Mouse (Mus musculus) embryonic stem cell, embryonic (primary cell): Measurements from ENCODE around the gene Blcap.

Source experiments
- CTCF ChIA-PET, 4 experiments: fragments of 300-600 bp in 2 of 4; fragments of 350-600 bp in 2 of 4; sonication (Branson Sonifier 250); formaldehyde crosslinking; loops; one replicate each; lab custom pipeline; 2022; ENCODE audit warnings: inconsistent platforms in 2 of 4; lab: Charles Lee
- POLR2A ChIA-PET, 4 experiments: fragments of 300-600 bp in 2 of 4; fragments of 350-600 bp in 2 of 4; sonication (Branson Sonifier 250); formaldehyde crosslinking; loops; one replicate each; lab custom pipeline; 2022; ENCODE audit warnings: antibody characterized with exemption in 4 of 4, inconsistent platforms in 1 of 4; lab: Charles Lee

The Blcap gene

DNA sequence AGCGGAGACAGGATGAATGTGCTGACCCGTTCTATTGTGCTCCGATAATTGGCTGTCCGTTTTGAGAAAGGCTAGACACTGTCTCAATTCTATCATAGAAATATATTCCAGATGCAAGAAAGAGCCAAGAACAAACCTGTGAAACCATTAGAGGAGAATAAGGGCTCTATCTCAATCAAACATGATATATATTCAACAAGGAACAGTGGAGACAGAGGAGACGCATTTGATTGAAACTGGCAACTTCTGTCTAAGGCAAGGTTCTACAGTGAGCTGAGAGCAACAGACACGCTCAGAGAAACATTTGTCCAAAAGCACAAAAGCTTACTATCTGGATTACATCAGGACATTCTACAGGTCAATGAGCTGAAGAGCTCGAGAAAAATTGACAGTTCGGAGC, 29.4 kb downstream of the Blcap start:
- CTCF ChIA-PET = interaction anchor here in 1 of 4 experiments (0.6 kb wide), 1 partner anchor 41 kb away, joined by 14 read pairs; no protein-coding TSS in a partner anchor
- POLR2A ChIA-PET = interaction anchor here in 2 of 4 experiments (0.6 to 1.7 kb wide), 4 partner anchors 10 to 24 kb away, joined by 3 to 4 read pairs (median 4); no protein-coding TSS in a partner anchor

DNA sequence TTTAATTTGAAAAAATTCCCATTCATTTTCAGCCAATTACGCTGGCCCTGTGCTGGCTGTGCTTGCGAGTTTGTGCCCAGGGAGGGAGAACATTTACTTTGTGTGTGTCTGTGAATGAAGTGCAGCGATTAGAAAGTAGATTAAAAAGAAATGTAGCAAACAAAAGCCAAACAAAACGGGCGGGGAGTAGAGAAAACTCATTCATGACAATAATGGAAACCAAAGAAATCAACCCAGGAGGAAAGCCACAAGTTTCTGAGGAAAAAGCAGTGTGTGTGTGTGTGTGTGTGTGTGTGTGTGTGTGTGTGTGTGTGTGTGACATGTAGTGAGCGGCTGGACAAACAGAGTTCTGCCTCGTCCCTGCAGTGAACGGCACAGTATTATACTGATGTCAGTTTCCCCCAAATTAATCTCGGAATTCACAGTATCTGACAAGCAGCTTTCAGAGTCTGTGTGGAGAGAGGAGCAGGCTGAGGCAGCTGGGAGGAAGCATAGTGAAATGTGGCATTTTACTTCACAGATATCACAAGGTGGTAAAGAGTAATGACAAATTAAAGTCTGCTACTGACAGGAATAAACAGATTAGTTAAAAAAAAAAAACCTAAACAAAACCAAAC, 30.0 kb downstream of the Blcap start:
- CTCF ChIA-PET = interaction anchor here in 1 of 4 experiments (0.6 kb wide), 1 partner anchor 42 kb away, joined by 14 read pairs; no protein-coding TSS in a partner anchor
- POLR2A ChIA-PET = interaction anchor here in 3 of 4 experiments (0.6 to 2.0 kb wide), 5 partner anchors 11 to 25 kb away, joined by 3 to 7 read pairs (median 4); no protein-coding TSS in a partner anchor

DNA sequence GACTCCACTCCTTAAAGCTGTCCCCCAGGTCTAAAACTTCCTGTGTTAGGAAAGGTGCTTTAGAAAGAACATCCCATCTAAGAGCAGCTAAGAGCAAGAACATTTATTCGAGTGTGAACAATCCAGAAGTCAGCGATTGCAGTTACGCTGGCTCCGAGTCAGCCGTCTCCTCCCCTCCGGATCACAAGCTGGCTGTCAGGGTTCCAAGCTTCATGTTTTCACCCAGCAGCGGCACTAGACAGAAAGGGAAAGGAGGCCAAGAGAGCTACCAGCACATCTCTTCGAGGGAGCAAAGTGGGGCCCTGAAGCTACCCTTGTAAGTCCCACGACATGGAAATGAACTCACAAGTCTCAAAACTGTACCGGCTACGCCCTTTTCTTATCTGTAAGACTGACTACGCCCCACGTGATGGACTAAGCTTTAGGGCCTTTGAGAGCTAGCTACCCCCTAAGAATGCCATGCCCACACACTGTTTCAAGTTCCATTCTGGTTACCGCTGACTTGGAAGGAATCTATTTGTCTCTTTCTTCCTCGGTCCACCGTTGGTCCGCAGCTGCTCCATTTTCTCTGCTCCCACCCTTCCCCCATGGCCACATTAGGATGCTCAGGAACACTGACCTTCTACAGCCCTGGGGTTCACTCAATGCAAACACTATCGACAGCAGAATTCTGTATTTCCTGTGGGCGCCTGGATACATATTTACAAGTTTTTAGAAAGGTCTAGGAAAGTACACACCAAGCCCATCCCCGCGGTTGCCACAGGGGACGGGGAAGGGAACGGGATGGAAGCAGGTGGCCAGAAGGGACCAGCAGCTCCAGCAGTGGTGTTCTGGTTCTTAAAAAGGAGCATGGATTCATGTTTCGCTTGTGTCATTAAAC, 30.8 kb downstream of the Blcap start:
- ChIA-PET CTCF (interaction anchor here in 2 of 4 experiments (0.5 to 0.7 kb wide), 4 partner anchors 9 to 434 kb away, joined by 3 to 4 read pairs (median 3); no protein-coding TSS in a partner anchor), POLR2A (interaction anchor here in 3 of 4 experiments (0.7 to 2.0 kb wide), 13 partner anchors 9 to 263 kb away, joined by 3 to 7 read pairs (median 3); no protein-coding TSS in a partner anchor)

DNA sequence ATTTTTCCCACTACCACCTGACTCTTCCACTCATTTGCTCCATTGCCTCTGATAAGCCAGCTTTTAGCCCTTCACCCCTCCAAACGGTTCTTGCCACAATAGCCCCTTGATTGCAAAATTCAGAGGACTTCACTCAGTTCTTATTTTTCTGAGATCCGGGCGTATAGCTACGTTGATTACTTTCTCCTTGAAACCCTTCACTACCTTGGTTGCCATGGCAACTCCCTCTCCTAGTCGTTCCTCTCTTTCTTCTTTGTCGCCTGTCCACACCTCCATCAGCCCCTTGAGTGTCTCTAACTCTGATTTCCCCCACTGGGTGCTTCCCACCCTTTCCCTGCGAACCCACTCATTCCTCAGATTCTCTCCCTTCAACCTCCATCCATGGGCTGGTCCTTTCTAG, 34.0 kb downstream of the Blcap start:
- ChIA-PET CTCF (no interaction called here), POLR2A (interaction anchor here in 1 of 4 experiments (0.7 to 1.7 kb wide), 5 partner anchors 15 to 30 kb away, joined by 3 to 4 read pairs (median 3); no protein-coding TSS in a partner anchor)

DNA sequence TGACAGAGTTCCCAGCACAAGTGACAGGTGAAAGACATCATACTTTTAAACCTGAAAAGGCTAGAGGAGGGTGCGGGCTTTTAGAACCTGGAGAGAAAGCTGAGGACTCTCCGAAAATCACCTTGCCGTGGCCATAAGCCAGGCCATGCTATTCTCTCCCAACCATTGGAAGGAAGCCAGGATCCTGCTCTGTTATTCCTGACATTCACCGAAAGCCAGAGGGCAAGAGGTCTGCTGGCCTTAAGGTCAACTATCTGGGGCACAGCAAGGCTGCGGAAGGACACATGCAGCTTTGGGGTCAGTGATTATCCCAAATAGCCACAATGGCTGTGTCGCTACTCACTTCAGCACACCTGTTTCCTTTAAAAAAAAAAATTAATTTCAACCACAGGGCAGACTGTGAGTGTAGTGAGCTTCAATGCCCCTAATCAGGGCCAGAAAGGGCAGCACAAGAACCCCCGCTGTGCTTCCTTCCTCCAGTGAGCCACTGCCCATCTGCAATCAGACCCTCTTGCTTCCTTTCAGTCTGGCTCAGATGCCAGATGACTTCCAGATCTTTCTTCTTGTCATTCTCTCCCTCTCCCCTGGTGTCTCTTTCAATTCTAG, 34.5 kb downstream of the Blcap start:
- CTCF ChIA-PET = no interaction called here
- POLR2A ChIA-PET = interaction anchor here in 1 of 4 experiments (0.7 to 1.7 kb wide), 5 partner anchors 14 to 31 kb away, joined by 3 to 4 read pairs (median 3); no protein-coding TSS in a partner anchor

DNA sequence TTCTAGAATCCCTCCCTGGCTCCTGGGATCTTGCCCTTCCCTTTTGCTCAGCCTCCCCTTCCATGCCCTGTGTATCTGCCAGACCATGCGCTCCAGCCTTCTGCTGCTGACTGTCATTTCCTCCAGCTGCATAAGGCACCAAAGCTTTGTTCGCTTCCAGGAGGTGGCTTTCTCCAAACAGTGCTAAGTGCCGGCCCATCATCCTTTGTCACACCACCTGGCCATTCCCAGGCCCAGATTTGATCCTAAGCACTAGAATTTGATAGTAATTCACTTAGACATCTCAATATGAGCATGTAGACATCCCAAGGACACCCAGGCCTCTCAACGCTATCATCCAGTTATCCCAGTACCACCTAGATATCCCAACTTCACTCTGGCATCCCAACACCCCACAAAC, 36.9 kb downstream of the Blcap start:
- CTCF ChIA-PET = no interaction called here
- POLR2A ChIA-PET = interaction anchor here in 1 of 4 experiments (0.6 kb wide), 1 partner anchor 22 kb away, joined by 5 read pairs; no protein-coding TSS in a partner anchor

DNA sequence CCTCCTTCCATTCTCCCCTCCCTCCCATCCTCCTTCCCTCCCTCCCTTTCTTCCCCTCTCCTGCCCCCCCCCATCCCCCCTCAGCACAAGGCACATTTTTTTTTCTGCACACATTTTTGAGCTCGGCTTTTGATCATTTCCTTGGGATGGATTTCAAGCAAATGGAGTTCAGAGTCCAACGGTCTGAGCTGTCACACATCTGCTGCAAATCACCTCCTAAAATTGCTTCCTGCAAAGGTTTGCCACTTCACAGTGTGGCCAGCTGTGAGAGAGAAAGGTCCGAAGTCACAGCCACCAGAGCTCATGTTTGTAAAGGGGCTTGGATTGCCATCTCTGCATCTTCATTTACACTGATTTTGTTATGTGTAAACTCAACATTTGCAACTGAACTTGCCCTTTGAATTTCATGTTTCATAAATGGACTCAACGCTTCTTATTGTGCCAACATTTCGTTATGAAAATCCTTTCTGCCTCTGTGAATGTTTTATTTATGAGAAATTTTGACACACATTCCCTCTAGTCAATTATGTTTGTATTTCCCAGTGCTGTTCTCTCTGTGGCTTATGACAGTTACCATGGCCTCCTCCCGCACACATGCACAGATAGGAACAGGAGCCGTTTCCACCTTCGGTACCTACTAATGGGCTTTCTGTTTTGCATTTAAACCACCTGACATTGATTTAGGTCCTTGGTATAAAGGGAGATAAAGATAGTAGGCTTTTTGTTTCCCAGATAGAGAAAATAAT, 39.2 kb downstream of the Blcap start:
- POLR2A ChIA-PET = interaction anchor here in 1 of 4 experiments (1.2 kb wide), 1 partner anchor 65 kb away, joined by 3 read pairs; no protein-coding TSS in a partner anchor
- CTCF ChIA-PET = interaction anchor here in 1 of 4 experiments (0.8 kb wide), 1 partner anchor 8 kb away, joined by 3 read pairs; no protein-coding TSS in a partner anchor

DNA sequence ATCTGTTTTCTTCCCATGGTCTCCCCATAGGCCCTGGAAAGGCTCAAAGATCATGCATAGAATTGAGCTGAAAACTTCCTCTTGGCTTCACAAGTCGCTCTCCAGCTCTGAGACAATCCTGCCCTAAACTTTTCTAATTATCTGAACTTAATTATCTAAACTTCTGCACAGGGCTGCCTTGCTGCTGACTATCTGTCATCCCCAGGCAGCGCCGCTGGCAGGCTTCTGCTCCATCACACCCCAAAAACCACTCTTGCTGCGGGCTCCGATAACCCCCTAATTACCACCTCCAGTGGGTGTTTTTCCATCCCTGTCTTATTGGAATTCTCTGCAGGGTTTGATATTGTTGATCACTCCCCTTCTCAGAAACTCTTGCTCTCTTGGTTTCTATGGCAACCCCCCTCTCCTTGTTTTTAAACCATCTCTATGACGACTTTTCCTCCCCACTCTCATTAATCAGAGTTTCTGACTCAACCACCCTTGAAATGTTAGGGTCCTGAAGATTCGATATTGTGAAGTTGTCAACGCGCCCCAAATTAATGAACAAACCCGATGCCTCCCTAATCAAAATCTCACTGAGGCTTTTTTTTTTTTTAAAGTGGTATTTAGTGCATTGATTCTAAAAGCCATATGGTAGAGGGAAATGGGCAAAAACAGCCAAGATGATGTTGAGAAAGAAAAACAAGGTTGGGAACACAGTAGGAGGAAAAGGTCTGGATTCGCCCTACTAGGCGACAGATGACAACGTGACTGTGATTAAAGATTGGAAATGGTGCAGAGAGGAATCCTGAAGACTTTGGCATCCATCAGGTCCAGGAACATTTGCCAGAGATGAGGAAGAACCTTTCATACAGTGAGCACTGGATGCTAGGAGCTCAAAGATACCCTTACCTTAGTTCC, 40.8 kb downstream of the Blcap start:
- CTCF ChIA-PET = no interaction called here
- POLR2A ChIA-PET = interaction anchor here in 2 of 4 experiments (0.6 to 1.2 kb wide), 2 partner anchors 11 to 66 kb away, joined by 3 to 4 read pairs; no protein-coding TSS in a partner anchor

DNA sequence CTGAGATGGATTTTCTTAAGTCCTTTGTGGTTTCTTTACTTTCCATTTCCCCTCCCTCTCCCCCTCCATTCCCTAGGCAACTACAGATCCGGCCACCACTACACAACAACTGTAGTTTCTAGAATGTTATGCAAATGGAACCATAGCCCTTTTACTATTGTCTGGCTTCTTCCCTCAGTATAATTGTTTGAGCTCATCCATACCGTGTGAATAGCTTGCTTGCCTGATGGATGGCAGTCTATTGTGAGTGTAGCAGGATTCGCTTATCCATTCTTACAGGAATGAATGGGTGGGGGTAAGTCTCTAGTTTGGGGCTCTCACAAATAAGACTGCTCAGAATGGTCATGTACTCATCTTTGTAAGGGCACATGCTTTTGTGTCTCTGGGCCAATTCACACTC, 48.5 kb downstream of the Blcap start:
- ChIA-PET POLR2A (interaction anchor here in 3 of 4 experiments (0.6 to 1.7 kb wide), 7 partner anchors 14 to 45 kb away, joined by 3 to 6 read pairs (median 3); no protein-coding TSS in a partner anchor), CTCF (no interaction called here)

DNA sequence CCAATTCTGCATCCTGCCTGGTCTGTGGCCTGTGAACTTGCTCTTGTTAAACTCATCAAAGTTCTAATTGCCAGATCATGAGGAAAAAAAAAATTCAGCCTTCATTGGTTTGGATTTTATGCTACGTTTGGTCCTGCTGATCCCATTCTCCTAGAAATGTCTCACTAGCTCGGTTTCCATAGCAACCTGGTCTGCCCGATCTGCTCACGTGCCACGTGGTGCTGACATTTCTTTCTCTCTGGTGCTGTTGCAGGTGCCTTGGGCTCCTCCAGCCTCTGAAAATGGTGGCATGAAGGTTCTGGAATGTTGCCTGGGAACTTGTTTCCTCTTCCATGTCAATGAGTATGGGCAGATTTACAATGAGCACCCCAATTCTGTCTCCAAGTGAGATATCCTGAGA, 50.6 kb downstream of the Blcap start:
- POLR2A ChIA-PET = interaction anchor here in 1 of 4 experiments (0.6 to 1.2 kb wide), 4 partner anchors 15 to 530 kb away, joined by 3 to 5 read pairs (median 4); no protein-coding TSS in a partner anchor
- CTCF ChIA-PET = interaction anchor here in 1 of 4 experiments (0.7 kb wide), 2 partner anchors 29 to 419 kb away, joined by 3 to 4 read pairs; no protein-coding TSS in a partner anchor

DNA sequence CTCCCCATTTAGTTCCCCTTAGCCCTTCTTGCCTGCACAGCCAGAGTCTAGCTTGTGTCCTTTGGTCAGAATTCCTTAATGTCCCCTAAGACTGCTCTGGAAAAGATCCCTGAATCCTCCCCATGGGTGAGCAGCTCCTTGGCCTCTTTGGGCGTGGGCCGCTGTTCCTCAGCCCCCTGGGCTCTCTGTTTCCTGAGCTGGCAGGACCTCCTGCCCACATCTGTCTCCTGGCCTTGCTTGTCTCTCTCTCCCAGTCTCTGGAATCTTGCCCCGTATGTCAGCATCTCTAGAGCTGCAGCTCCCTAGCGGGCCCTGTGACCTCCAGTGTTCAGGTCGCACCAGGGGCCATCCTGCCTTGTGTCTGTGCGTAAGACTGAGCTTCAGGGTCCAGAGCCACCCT, 51.6 kb downstream of the Blcap start:
- CTCF ChIA-PET = interaction anchor here in 1 of 4 experiments (0.5 kb wide), 1 partner anchor 924 kb away, joined by 4 read pairs; no protein-coding TSS in a partner anchor
- POLR2A ChIA-PET = interaction anchor here in 1 of 4 experiments (1.2 kb wide), 1 partner anchor 16 kb away, joined by 4 read pairs; no protein-coding TSS in a partner anchor

DNA sequence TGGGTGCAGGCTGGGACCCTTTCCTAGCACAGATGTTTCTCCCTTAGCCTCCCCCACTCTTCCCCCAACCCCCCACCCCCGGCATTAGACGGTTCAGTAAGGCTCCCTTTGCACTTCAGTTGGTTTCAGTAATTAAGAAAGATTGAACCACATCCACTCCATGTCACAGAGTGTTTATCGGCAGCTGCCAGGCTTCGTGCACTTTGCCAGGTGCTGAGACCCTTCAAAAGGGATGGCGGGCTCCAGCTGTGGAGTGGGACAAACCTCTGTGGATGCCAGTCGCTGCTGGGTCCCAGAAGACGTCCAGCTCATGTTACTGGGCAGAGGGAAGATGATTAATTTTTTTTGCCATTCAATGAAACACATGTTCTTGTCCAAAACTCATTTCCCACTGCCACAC, 52.6 kb downstream of the Blcap start:
- ChIA-PET CTCF (no interaction called here), POLR2A (interaction anchor here in 1 of 4 experiments (0.6 kb wide), 1 partner anchor 181 kb away, joined by 3 read pairs; no protein-coding TSS in a partner anchor)

DNA sequence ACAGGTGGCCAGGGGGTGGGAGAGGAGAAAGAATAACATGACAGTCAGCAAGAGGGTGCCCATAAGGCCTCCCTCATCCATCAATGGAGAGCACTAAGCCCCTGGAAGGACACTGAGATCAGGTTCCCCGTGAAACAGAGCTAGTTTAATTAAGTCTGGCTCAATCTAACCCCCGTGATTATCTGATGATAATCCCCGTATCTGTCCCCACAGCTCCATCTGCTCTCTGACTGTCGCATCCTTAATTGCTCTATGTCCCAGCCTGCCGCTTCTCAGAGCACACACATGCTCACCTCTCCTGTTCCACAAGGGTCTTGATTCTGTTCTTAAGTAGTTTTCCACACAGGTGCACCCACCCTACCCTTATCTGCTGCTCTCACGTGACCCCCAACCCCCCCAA, 53.5 kb downstream of the Blcap start:
- ChIA-PET POLR2A (interaction anchor here in 1 of 4 experiments (0.9 kb wide), 1 partner anchor 10 kb away, joined by 4 read pairs; no protein-coding TSS in a partner anchor), CTCF (no interaction called here)

DNA sequence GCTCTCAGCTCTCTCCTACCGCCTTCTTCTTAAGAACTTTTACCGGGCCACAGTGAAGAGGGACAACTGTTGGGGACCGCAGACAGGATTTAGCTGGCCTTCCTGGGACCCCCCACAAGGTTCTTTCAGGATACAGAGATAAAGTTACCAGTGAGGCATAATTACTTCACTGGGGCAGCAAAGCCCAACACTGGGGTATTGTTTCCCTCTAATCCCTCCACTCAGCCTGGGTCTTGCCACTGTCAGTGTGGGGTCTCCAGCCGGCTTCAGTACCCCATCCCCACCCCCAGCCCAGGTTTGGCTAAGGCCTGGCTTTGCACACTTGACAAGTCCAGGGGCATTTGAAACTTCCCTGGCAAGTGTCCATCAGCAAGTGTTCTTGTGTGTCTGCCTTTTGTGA, 56.7 kb downstream of the Blcap start:
- ChIA-PET POLR2A (interaction anchor here in 2 of 4 experiments (0.9 to 1.3 kb wide), 2 partner anchors 10 to 52 kb away, joined by 3 read pairs; no protein-coding TSS in a partner anchor), CTCF (no interaction called here)

DNA sequence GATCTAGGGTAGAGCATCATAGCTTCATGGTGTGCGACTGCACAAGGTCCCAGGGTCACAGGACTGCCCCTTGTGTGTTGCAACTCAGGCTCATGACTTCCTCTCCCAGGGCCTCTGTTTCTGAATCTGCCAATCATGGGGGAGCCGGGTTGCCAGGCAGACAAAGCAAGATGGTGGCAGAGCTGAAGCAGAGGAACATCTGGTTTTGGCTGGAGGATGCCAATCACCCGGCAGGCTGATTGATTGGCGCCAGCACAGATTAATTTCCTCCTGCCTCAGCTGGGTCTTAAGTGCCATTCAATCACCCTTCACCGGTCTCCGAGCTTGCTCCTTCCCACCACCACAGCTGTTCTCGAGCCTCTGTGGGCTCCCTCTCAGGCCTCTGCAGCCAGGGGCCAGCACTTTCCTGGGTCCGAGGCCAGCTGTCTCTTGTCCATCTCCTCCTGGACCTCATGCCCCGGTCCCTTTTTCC, 57.3 kb downstream of the Blcap start:
- CTCF ChIA-PET = no interaction called here
- POLR2A ChIA-PET = interaction anchor here in 1 of 4 experiments (1.3 kb wide), 1 partner anchor 53 kb away, joined by 3 read pairs; no protein-coding TSS in a partner anchor

DNA sequence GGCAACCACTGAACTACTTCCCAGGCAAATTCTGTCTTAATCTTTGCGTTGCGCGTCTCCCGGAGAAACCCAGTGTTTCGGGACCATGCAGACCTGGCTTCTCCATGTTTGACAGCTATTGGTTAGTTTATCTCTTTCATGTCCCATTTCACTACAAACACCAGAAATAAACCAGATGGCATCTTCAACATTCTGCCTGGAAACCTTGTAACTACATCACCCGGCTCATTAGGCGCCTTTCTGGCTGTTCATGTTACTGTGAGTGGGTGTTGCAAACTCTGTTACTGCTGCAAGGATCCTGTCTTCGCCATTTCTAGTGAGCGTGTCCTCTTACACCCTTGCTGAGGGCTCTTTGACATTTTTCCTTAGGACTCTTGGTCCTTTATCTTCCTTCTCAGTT, 58.2 kb downstream of the Blcap start:
- ChIA-PET POLR2A (interaction anchor here in 1 of 4 experiments (0.6 to 1.3 kb wide), 2 partner anchors 53 to 194 kb away, joined by 3 read pairs; no protein-coding TSS in a partner anchor), CTCF (no interaction called here)
